Mouse (Mus musculus) neural tube, embryonic 11.5 days (tissue): ENCODE results near the gene Wasf2. TPM values are rescaled to one million over a fixed set of nuclear protein-coding genes. Genes with fewer than 3 reads are reported as not detected.

Experiments used
- ATAC-seq: fragments of 200-750 bp; cut with Nextera tagmentation; 2 replicates; pipeline ENCODE4 v1.8.0; 2017; ENCODE audit warnings: moderate number of reproducible peaks, mild to moderate bottlenecking, moderate TSS enrichment, moderate library complexity; ENCODE audit not compliant: insufficient read depth, low FRiP score, low TSS enrichment
- DNase-seq: peaks from one replicate; pipeline ENCODE4 v3.0.0-alpha.2; 2015; ENCODE audit warnings: low spot score
- H3K27ac ChIP-seq: fragments of 300-500 bp; sonication (generic); 2 replicates; pipeline ENCODE4 v1.5.1; 2014; ENCODE audit warnings: low read depth, mild to moderate bottlenecking, low read length
- H3K27me3 ChIP-seq: fragments of 300-500 bp; sonication (generic); 2 replicates; pipeline ENCODE4 v1.6.1; 2014; ENCODE audit warnings: mild to moderate bottlenecking, low read length, mixed read lengths; ENCODE audit not compliant: control insufficient read depth, insufficient read depth
- H3K36me3 ChIP-seq: fragments of 300-500 bp; sonication (generic); 2 replicates; pipeline ENCODE4 v1.6.1; 2014; ENCODE audit warnings: mild to moderate bottlenecking, low read length, moderate library complexity, mixed read lengths; ENCODE audit not compliant: control insufficient read depth, insufficient read depth
- H3K4me1 ChIP-seq: fragments of 300-500 bp; sonication (generic); 2 replicates; pipeline ENCODE4 v1.6.1; 2014; ENCODE audit warnings: low read length, mixed read lengths; ENCODE audit not compliant: control insufficient read depth, insufficient read depth
- H3K4me2 ChIP-seq: fragments of 300-500 bp; sonication (generic); 2 replicates; pipeline ENCODE4 v1.6.1; 2014; ENCODE audit warnings: low read depth, mild to moderate bottlenecking, moderate library complexity
- H3K4me3 ChIP-seq: fragments of 300-500 bp; sonication (generic); 2 replicates; pipeline ENCODE4 v1.5.1; 2014; ENCODE audit warnings: low read depth, low read length
- H3K9ac ChIP-seq: fragments of 300-500 bp; sonication (generic); 2 replicates; pipeline ENCODE4 v1.6.1; 2014; ENCODE audit warnings: mild to moderate bottlenecking, low read length
- H3K9me3 ChIP-seq: fragments of 300-500 bp; sonication (generic); 2 replicates; pipeline ENCODE4 v1.6.1; 2016; ENCODE audit warnings: low read length; ENCODE audit not compliant: control insufficient read depth
- WGBS: fragments of 180-500 bp; shearing (Covaris S2); extraction: QIAGEN DNeasy Blood & Tissue Kit; methylation state at CpG from one replicate; pipeline ENCODE4 v1.1.7; 2014; 5-methylcytosine and 5-hydroxymethylcytosine counted together
- polyA plus RNA-seq: library from polyadenylated mRNA; unstranded; fragments of >200 nt; fragmentation: Nextera tagmentation; extraction: Ambion mirVana; gene quantifications from 2 replicates; pipeline ENCODE4 v1.2.1, GENCODE M21; 2014

The Wasf2 gene
- polyA plus RNA-seq, 1 experiment from 2014 or later, result 33.0 TPM

- Histone ChIP-seq H3K9me3 (no peaks in the 10 kb centered on the region), H3K4me1 (peaks cover 5% of the 10 kb centered on the region; the same call in 1 of the 2 replicates), H3K4me3 (no peak overlapping the region), H3K27me3 (no peaks in the 10 kb centered on the region), H3K27ac (no peak overlapping the region), H3K36me3 (no peaks in the 10 kb centered on the region), H3K9ac (no peak overlapping the region), H3K4me2 (no peak overlapping the region)
- no peak for ATAC-seq
- 77% methylated on average over 6 of the region's 6 CpGs for WGBS
- DNase-seq, result no peak
These were observed 28.8 kb downstream of the Wasf2 start for GRCm38 (mm10) chr4:133159127-133159526.

DNA sequence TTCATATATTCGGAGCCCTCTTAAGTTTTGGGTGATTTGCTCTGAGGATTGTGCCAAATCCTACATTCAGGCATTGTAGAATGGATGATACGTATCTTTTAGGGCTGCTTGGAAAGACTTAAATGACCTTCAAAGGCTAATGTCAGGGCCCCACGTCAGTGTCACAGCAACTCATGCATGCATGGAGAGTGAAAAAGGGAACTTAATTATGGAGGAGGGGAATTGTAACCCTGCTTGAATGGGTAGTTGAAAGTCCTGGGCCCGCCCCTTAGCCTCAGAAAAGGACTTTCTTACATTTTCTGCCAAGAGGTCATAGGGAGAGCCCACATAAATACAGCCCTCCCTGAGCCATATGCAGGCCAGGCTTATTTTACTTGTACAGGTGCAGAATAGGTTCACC lies 29.3 kb downstream of the Wasf2 start:
- Histone ChIP-seq H3K36me3 (no peaks in the 10 kb centered on the region), H3K4me2 (no peak overlapping the region), H3K9me3 (no peaks in the 10 kb centered on the region), H3K9ac (no peak overlapping the region), H3K27ac (no peak overlapping the region), H3K4me3 (no peak overlapping the region), H3K4me1 (peaks cover 5% of the 10 kb centered on the region; the same call in 1 of the 2 replicates), H3K27me3 (no peaks in the 10 kb centered on the region)
- WGBS, result 54% methylated on average over 4 of the region's 4 CpGs
- DNase-seq (no peak), ATAC-seq (no peak)

GRCm38 (mm10) chr4:133160211-133160610 lies 29.9 kb downstream of the Wasf2 start:
- Histone ChIP-seq H3K4me3 (no peak overlapping the region), H3K4me1 (peaks cover 5% of the 10 kb centered on the region; the same call in 1 of the 2 replicates), H3K36me3 (no peaks in the 10 kb centered on the region), H3K27ac (no peak overlapping the region), H3K9me3 (no peaks in the 10 kb centered on the region), H3K9ac (no peak overlapping the region), H3K27me3 (no peaks in the 10 kb centered on the region), H3K4me2 (no peak overlapping the region)
- 87% methylated on average over 8 of the region's 8 CpGs for WGBS
- ATAC-seq (no peak), DNase-seq (no peak)

GRCm38 (mm10) chr4:133160821-133161220 lies 30.5 kb downstream of the Wasf2 start:
- no peak overlapping the region for H3K4me3 ChIP-seq
- ATAC-seq (no peak), DNase-seq (no peak)

DNA sequence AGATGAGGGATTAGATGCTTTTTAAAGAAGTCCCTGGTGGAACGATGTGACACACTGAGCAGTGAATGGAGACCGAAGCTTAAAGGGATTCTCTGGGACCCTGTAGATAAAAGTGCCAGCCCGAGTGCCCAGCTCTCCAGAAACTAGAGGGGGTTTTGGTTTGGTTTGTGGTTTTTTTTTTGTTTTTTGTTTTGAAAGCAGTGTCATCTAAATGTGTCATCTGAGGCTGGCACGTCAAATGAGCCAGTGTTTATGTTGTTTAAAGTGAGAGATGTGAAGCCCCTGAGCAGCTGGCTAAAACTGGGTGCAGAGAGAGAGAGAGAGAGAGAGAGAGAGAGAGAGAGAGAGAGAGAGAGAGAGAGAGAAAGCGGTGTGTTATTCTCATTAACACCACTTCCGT lies 31.9 kb downstream of the Wasf2 start:
- Histone ChIP-seq H3K9me3 (no peaks in the 10 kb centered on the region), H3K27me3 (no peaks in the 10 kb centered on the region), H3K4me2 (no peak overlapping the region), H3K9ac (no peak overlapping the region), H3K4me1 (peaks cover 5% of the 10 kb centered on the region; the same call in 1 of the 2 replicates), H3K4me3 (no peak overlapping the region), H3K27ac (no peak overlapping the region), H3K36me3 (no peaks in the 10 kb centered on the region)
- 74% methylated on average over 6 of the region's 6 CpGs for WGBS
- ATAC-seq, result no peak
- no peak for DNase-seq

More at GRCm38 (mm10) chr4:133160821-133161220, 30.5 kb downstream of the Wasf2 start:
- Histone ChIP-seq H3K27me3 (no peaks in the 10 kb centered on the region), H3K4me2 (no peak overlapping the region), H3K36me3 (no peaks in the 10 kb centered on the region), H3K9me3 (no peaks in the 10 kb centered on the region), H3K9ac (no peak overlapping the region), H3K27ac (no peak overlapping the region), H3K4me1 (peaks cover 5% of the 10 kb centered on the region; the same call in 1 of the 2 replicates)
- WGBS, result 77% methylated on average over 4 of the region's 4 CpGs

GRCm38 (mm10) chr4:133166773-133167172 lies 36.5 kb downstream of the Wasf2 start:
- DNase-seq (no peak), ATAC-seq (no peak)
- no peak overlapping the region for H3K4me2 ChIP-seq
- H3K27me3 ChIP-seq, result no peaks in the 10 kb centered on the region
- H3K4me3 ChIP-seq, result no peak overlapping the region
- H3K9ac ChIP-seq, result no peak overlapping the region
- no peaks in the 10 kb centered on the region for H3K9me3 ChIP-seq
- 89% methylated on average over 9 of the region's 9 CpGs for WGBS
- no peaks in the 10 kb centered on the region for H3K36me3 ChIP-seq
- H3K27ac ChIP-seq, result no peak overlapping the region
- no peaks in the 10 kb centered on the region for H3K4me1 ChIP-seq

- H3K4me1 ChIP-seq, result no peaks in the 10 kb centered on the region
- no peak for ATAC-seq
- no peak overlapping the region for H3K4me2 ChIP-seq
- H3K27me3 ChIP-seq, result no peaks in the 10 kb centered on the region
- no peak overlapping the region for H3K27ac ChIP-seq
- DNase-seq, result no peak
- H3K36me3 ChIP-seq, result no peaks in the 10 kb centered on the region
- whole genome bisulfite sequencing, result 92% methylated on average over 10 of the region's 10 CpGs
- no peak overlapping the region for H3K9ac ChIP-seq
- no peak overlapping the region for H3K4me3 ChIP-seq
- no peaks in the 10 kb centered on the region for H3K9me3 ChIP-seq
These were observed 39.1 kb downstream of the Wasf2 start for GRCm38 (mm10) chr4:133169237-133170055.

DNA sequence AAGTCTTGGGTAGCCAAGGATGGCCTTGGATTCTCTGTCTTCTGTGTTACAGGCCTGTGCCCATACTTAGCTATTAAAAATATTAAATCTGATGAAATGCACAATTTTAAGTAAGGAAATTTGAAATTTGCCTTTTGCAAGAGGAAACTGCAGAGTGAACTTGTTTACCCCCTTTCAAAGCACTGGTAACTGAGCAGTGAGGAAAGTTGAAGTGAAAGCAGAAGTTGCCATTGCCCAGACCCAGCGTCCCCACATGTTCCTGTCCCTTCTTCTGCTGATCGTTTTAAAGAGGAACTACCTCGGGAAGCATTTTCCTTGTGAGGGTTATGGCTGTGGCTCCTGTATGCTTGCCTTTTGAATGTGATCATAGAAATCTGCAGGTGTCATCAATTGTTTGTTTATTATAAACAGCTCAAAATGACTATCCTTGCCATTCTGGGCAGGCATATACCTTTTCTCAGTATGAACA lies 39.8 kb downstream of the Wasf2 start:
- H3K27me3 ChIP-seq, result no peaks in the 10 kb centered on the region
- DNase-seq (no peak), ATAC-seq (no peak)
- H3K36me3 ChIP-seq, result no peaks in the 10 kb centered on the region
- H3K9me3 ChIP-seq, result no peaks in the 10 kb centered on the region
- no peak overlapping the region for H3K4me2 ChIP-seq
- H3K27ac ChIP-seq, result no peak overlapping the region
- H3K4me3 ChIP-seq, result no peak overlapping the region
- H3K4me1 ChIP-seq, result no peaks in the 10 kb centered on the region
- WGBS, result 82% methylated on average over 3 of the region's 3 CpGs
- H3K9ac ChIP-seq, result no peak overlapping the region

GRCm38 (mm10) chr4:133170616-133171015 lies 40.3 kb downstream of the Wasf2 start:
- DNase-seq (no peak), ATAC-seq (no peak)
- Histone ChIP-seq H3K4me1 (no peaks in the 10 kb centered on the region), H3K9ac (no peak overlapping the region), H3K27ac (no peak overlapping the region), H3K4me3 (no peak overlapping the region), H3K36me3 (no peaks in the 10 kb centered on the region), H3K9me3 (no peaks in the 10 kb centered on the region), H3K4me2 (no peak overlapping the region), H3K27me3 (no peaks in the 10 kb centered on the region)
